Mouse (Mus musculus): ENCODE measurements around the gene Med17. TPM values are rescaled to one million over a fixed set of nuclear protein-coding genes. Genes with fewer than 3 reads are reported as not detected.
"Not testable (repeated sequence)": the region's sequence is repeated elsewhere in the genome, so short reads cannot be mapped to it uniquely, and the experiment has no call there.

Med17 gene
- polyA plus RNA-seq, 1 experiment from 2014 or later, result 38.0 TPM

DNA sequence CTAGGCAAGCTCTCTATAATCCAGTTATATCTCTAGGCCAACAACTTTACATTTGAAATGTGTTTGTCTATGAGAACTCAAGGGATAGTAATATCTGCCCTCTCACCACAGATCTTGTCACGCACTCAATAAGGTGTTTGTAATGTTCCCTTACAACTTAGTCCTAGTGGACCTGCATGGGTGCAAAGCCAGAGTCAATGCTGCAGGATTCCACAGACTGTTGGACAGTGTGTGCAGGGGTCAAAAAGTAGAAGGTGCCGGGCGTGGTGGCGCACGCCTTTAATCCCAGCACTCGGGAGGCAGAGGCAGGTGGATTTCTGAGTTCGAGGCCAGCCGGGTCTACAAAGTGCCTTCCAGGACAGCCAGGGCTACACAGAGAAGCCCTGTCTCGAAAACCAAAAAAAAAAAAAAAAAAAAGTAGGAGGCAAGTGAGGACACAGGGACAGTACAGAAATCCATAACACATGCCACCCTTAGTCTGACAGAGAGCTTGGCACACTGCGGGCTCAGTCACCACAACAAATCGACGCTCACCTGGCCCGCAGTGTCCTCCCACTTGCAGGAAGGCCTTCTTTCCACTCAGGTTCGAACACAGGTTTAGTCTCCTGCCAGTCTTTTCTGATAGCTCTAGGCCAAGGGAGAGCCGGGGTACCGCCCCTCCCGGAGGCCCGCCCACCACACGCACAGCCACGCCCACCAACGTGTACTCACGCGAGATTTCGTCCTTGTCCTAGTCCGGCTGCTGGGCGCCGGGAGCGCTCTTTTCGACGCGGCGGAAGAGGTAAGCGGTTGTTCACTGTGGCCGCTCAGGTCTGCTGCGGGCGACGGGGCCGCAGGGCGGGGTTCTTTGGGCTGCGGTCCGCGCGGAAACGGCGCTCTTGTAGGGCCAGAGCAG lies 26.0 kb upstream of the Med17 start, which contains the start of gene Taf1d:
Gene Taf1d (plus strand): TSS at position 712 of the 895 bp plus-strand sequence.
- Histone ChIP-seq H3K9ac (peak within 1 kb of the TSS; percentile 99), H3K27ac (ENCODE audit: low read depth) (peak within 1 kb of the TSS; percentile 94), H3K9me3 (ENCODE audit: low read depth, low read length) (no peaks in the 10 kb centered on the region), H3K4me3 (ENCODE audit: low read depth, low read length) (peak within 1 kb of the TSS; percentile 93), H3K4me1 (ENCODE audit: insufficient read depth) (peaks cover 11% of the 10 kb centered on the region), H3K27me3 (ENCODE audit: insufficient read depth, low read length) (no peaks in the 10 kb centered on the region), H3K4me2 (peak within 1 kb of the TSS; percentile 95), H3K36me3 (ENCODE audit: insufficient read depth) (peaks cover 36% of the 10 kb centered on the region)
- no peak for TF ChIP-seq CTCF (IDR thresholded peaks at IDR 0.05; ENCODE audit: low read depth)
- DNase-seq (peak; percentile 98), ATAC-seq (ENCODE audit: insufficient read depth) (peak; percentile 96)
- 11% methylated on average over 45 of the region's 45 CpGs for WGBS

GRCm38 (mm10) chr9:15302881-15303280 lies 23.1 kb upstream of the Med17 start:
- H3K27ac ChIP-seq (ENCODE audit: low read depth), result no peak overlapping the region
- H3K27me3 ChIP-seq (ENCODE audit: insufficient read depth, low read length), result no peaks in the 10 kb centered on the region
- no peak overlapping the region for H3K4me2 ChIP-seq
- DNase-seq (no peak), ATAC-seq (ENCODE audit: insufficient read depth) (no peak)
- peaks cover 5% of the 10 kb centered on the region; the same call in 1 of the 2 replicates for H3K4me1 ChIP-seq (ENCODE audit: insufficient read depth)
- no peak overlapping the region for H3K4me3 ChIP-seq (ENCODE audit: low read depth, low read length)
- TF ChIP-seq CTCF (IDR thresholded peaks at IDR 0.05; ENCODE audit: low read depth), result no peak
- no peak overlapping the region for H3K9ac ChIP-seq
- peaks cover 8% of the 10 kb centered on the region; the same call in 1 of the 2 replicates for H3K36me3 ChIP-seq (ENCODE audit: insufficient read depth)
- WGBS, result 53% methylated on average over 2 of the region's 2 CpGs
- H3K9me3 ChIP-seq (ENCODE audit: low read depth, low read length), result no peaks in the 10 kb centered on the region

- not testable (repeated sequence) for DNase-seq; H3K27ac ChIP-seq (ENCODE audit: low read depth)
- WGBS, result 77% methylated on average over 6 of the region's 6 CpGs
Observed at GRCm38 (mm10) chr9:15302006-15302405, 22.3 kb upstream of the Med17 start.

DNA sequence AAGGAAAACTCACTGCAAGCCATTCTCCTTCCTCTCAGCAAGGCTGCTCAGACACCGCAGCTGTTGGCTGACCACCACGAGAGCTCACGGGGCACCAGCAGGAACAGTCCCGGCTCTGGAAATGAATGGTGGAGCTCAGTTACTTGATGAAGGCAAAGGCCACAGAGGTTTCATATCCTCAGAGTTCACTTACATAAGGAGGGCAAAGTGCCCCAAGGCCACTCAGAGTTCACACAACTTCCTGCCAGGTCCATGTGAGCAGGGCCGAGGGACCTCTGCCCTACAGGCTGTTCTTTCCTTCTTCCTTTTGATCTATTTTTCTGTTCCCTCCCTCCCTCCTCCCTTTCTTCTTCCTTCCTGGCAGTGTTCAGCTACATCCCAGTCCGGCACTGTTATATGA lies 21.7 kb upstream of the Med17 start:
- Histone ChIP-seq H3K27me3 (ENCODE audit: insufficient read depth, low read length) (no peaks in the 10 kb centered on the region), H3K9ac (no peak overlapping the region), H3K27ac (ENCODE audit: low read depth) (peak overlapping the region; percentile 78), H3K4me2 (peak overlapping the region; percentile 37), H3K4me3 (ENCODE audit: low read depth, low read length) (no peak overlapping the region), H3K9me3 (ENCODE audit: low read depth, low read length) (no peaks in the 10 kb centered on the region), H3K4me1 (ENCODE audit: insufficient read depth) (no peaks in the 10 kb centered on the region), H3K36me3 (ENCODE audit: insufficient read depth) (no peaks in the 10 kb centered on the region)
- no peak for TF ChIP-seq CTCF (IDR thresholded peaks at IDR 0.05; ENCODE audit: low read depth)
- peak; percentile 67 for DNase-seq
- ATAC-seq (ENCODE audit: insufficient read depth), result peak; percentile 12; the same call in 1 of the 2 replicates
- WGBS, result 13% methylated on average over 6 of the region's 6 CpGs

More at GRCm38 (mm10) chr9:15302006-15302405, 22.3 kb upstream of the Med17 start:
- not testable (repeated sequence) for ATAC-seq (ENCODE audit: insufficient read depth); H3K9ac ChIP-seq; H3K4me3 ChIP-seq (ENCODE audit: low read depth, low read length); H3K9me3 ChIP-seq (ENCODE audit: low read depth, low read length); H3K27me3 ChIP-seq (ENCODE audit: insufficient read depth, low read length); H3K36me3 ChIP-seq (ENCODE audit: insufficient read depth); H3K4me1 ChIP-seq (ENCODE audit: insufficient read depth); H3K4me2 ChIP-seq

DNA sequence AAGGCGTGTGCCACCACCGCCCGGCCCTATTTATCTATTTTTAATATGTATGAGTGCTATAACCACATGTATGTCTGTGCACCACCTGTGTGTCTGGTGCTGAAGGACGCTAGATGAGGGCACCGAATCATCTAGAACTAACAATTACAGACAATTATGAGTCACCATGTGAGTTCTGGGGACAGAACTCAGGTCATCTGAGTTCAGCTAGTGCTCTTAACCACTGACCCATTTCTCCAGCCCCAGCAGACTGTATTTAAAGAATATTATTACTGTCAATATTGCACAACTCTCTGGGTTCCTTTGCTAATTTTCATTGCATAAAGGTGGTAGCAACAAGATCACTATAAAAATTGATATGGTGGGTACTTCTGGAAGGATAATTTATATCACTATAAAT lies 20.3 kb upstream of the Med17 start:
- no peaks in the 10 kb centered on the region for H3K9me3 ChIP-seq (ENCODE audit: low read depth, low read length)
- no peaks in the 10 kb centered on the region for H3K36me3 ChIP-seq (ENCODE audit: insufficient read depth)
- ATAC-seq (ENCODE audit: insufficient read depth), result no peak
- no peaks in the 10 kb centered on the region for H3K27me3 ChIP-seq (ENCODE audit: insufficient read depth, low read length)
- H3K9ac ChIP-seq, result no peak overlapping the region
- no peak for DNase-seq
- H3K4me1 ChIP-seq (ENCODE audit: insufficient read depth), result no peaks in the 10 kb centered on the region
- H3K4me2 ChIP-seq, result no peak overlapping the region
- no peak overlapping the region for H3K27ac ChIP-seq (ENCODE audit: low read depth)
- H3K4me3 ChIP-seq (ENCODE audit: low read depth, low read length), result no peak overlapping the region
- no peak for TF ChIP-seq CTCF (IDR thresholded peaks at IDR 0.05; ENCODE audit: low read depth)
- 86% methylated on average over 5 of the region's 5 CpGs for WGBS

- Histone ChIP-seq H3K9me3 (ENCODE audit: low read depth, low read length) (no peaks in the 10 kb centered on the region), H3K4me2 (no peak overlapping the region), H3K27ac (ENCODE audit: low read depth) (no peak overlapping the region), H3K9ac (no peak overlapping the region), H3K4me1 (ENCODE audit: insufficient read depth) (no peaks in the 10 kb centered on the region), H3K36me3 (ENCODE audit: insufficient read depth) (no peaks in the 10 kb centered on the region), H3K27me3 (ENCODE audit: insufficient read depth, low read length) (no peaks in the 10 kb centered on the region), H3K4me3 (ENCODE audit: low read depth, low read length) (no peak overlapping the region)
- ATAC-seq (ENCODE audit: insufficient read depth) (no peak), DNase-seq (no peak)
- WGBS, result 50% methylated on average over 2 of the region's 2 CpGs
- TF ChIP-seq CTCF (IDR thresholded peaks at IDR 0.05; ENCODE audit: low read depth), result no peak
Observed at GRCm38 (mm10) chr9:15298451-15298850, 18.7 kb upstream of the Med17 start.

GRCm38 (mm10) chr9:15297112-15297511 lies 17.4 kb upstream of the Med17 start:
- WGBS, result 86% methylated on average over 7 of the region's 7 CpGs
- no peak overlapping the region for H3K9ac ChIP-seq

More at GRCm38 (mm10) chr9:15297112-15297511, 17.4 kb upstream of the Med17 start:
- Histone ChIP-seq H3K4me3 (ENCODE audit: low read depth, low read length) (no peak overlapping the region), H3K36me3 (ENCODE audit: insufficient read depth) (no peaks in the 10 kb centered on the region), H3K4me1 (ENCODE audit: insufficient read depth) (no peaks in the 10 kb centered on the region), H3K9me3 (ENCODE audit: low read depth, low read length) (no peaks in the 10 kb centered on the region), H3K4me2 (no peak overlapping the region), H3K27me3 (ENCODE audit: insufficient read depth, low read length) (no peaks in the 10 kb centered on the region), H3K27ac (ENCODE audit: low read depth) (no peak overlapping the region)
- ATAC-seq (ENCODE audit: insufficient read depth) (no peak), DNase-seq (no peak)
- TF ChIP-seq CTCF (IDR thresholded peaks at IDR 0.05; ENCODE audit: low read depth), result no peak

Data from lung, embryonic 14.5 days (tissue).